Mouse (Mus musculus) thymus, adult 2 months (tissue): ENCODE measurements around the gene Rnf19b.

Source experiments
- CTCF ChIP-seq: fragments of 200-500 bp; IDR thresholded peaks from 2 replicates; pipeline ENCODE4 v1.5.1; 2012; ENCODE audit warnings: mild to moderate bottlenecking, control low read depth, low read length, moderate library complexity, borderline replicate concordance; ENCODE audit not compliant: control insufficient read depth, poor library complexity, insufficient read depth; ENCODE audit errors: extremely low read depth
- POLR2A ChIP-seq: fragments of 200-500 bp; IDR thresholded peaks from 2 replicates; pipeline ENCODE4 v1.6.1; 2012; ENCODE audit warnings: mild to moderate bottlenecking, low read length, control low read depth, moderate library complexity; ENCODE audit not compliant: control insufficient read depth, poor library complexity, insufficient read depth; ENCODE audit errors: extremely low read depth

GRCm38 (mm10) chr4:129095276-129095675, 37.2 kb downstream of the Rnf19b start:
- TF ChIP-seq CTCF, result no peak
- no peak for TF ChIP-seq POLR2A
